Mouse (Mus musculus) hindbrain, embryonic 10.5 days (tissue): ENCODE data around the gene Ccrl2. TPM values are rescaled to one million over a fixed set of nuclear protein-coding genes. Genes with fewer than 3 reads are reported as not detected.

Source experiments
- DNase-seq: peaks from one replicate; pipeline ENCODE4 v3.0.0-alpha.2; 2017; ENCODE audit warnings: low spot score
- H3K27ac ChIP-seq: fragments of 300-500 bp; sonication (generic); 2 replicates; pipeline ENCODE4 v1.5.1; 2016; ENCODE audit warnings: mild to moderate bottlenecking, moderate library complexity
- H3K27me3 ChIP-seq: fragments of 300-500 bp; sonication (generic); 2 replicates; pipeline ENCODE4 v1.6.1; 2016; ENCODE audit warnings: mild to moderate bottlenecking; ENCODE audit not compliant: poor library complexity, insufficient read depth, severe bottlenecking
- H3K36me3 ChIP-seq: fragments of 300-500 bp; sonication (generic); 2 replicates; pipeline ENCODE4 v1.6.1; 2016; ENCODE audit warnings: mild to moderate bottlenecking, moderate library complexity
- H3K4me1 ChIP-seq: fragments of 300-500 bp; sonication (generic); replicated peaks from 2 replicates; pipeline ENCODE4 v1.6.1; 2016; ENCODE audit warnings: mild to moderate bottlenecking
- H3K4me3 ChIP-seq: fragments of 300-500 bp; sonication (generic); 2 replicates; pipeline ENCODE4 v1.5.1; 2016; ENCODE audit warnings: mild to moderate bottlenecking, moderate library complexity
- H3K9me3 ChIP-seq: fragments of 300-500 bp; sonication (generic); 2 replicates; pipeline ENCODE4 v1.6.1; 2016; ENCODE audit warnings: mild to moderate bottlenecking, moderate library complexity
- WGBS: fragments of 180-500 bp; shearing (Covaris S2); methylation state at CpG from one replicate; pipeline ENCODE4 v1.1.7; 2016; 5-methylcytosine and 5-hydroxymethylcytosine counted together
- polyA plus RNA-seq: library from polyadenylated mRNA; unstranded; fragments of >200 nt; fragmentation: Nextera tagmentation; extraction: Ambion mirVana; gene quantifications from 2 replicates; pipeline ENCODE4 v1.2.1, GENCODE M21; 2016

The Ccrl2 gene
- polyA plus RNA-seq, 1 experiment from 2014 or later, result 0.76 TPM

DNA sequence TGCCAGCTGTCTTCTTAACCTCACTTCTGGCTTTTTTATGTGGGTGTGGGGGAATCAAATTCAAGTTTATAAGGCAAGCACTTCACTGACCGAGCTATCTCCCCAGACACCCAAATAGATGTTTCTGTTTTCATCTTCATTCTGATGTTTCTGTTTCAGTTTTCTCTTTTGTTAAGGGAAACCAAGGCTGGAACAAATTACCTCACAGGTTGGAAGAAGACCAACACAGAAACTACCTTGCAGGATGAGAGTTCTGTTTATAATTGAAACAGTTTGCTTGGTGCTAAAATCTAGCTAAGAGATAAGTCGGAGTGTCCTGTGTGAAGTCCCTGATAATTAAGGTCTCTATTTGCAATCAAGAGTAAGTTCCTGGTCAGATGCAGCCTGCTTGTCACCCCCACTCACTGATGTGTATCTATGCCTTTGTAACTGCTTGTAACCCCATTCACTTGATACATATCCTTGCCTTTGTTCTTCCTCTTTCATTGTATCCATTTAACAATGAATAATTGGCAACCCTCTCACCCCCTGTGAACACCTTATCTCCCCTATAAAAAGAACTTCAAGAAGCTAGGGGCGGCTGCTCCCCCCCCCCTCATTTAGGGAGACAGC, 29.8 kb upstream of the Ccrl2 start:
- Histone ChIP-seq H3K27ac (no peak overlapping the region), H3K36me3 (no peaks in the 10 kb centered on the region), H3K27me3 (peaks cover 12% of the 10 kb centered on the region; the same call in 1 of the 2 replicates), H3K4me3 (no peak overlapping the region), H3K9me3 (no peaks in the 10 kb centered on the region), H3K4me1 (peaks cover 23% of the 10 kb centered on the region)
- WGBS, result 24% methylated on average over 3 of the region's 3 CpGs
- no peak for DNase-seq

DNA sequence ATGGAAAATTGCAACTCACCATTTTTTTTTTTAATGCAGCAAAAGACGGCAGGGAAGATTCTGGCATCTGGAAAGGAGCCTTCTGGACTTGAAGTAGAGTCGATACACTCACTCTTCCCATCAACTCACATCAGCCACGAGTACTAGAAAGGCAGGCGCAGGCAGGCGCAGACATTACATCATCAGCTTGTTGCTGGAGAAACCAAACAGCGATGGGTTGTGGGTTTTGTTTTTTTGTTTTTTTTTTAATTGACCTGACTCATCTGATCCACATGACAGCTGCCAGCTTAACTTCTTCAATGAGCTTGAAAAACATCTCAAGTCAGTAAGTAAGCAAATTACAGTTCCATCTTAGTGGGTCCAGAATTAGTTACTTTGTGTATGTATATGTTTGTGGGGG, 28.8 kb upstream of the Ccrl2 start:
- H3K36me3 ChIP-seq, result no peaks in the 10 kb centered on the region
- no peak for DNase-seq
- peaks cover 12% of the 10 kb centered on the region; the same call in 1 of the 2 replicates for H3K27me3 ChIP-seq
- 79% methylated on average over 6 of the region's 6 CpGs for WGBS
- H3K4me3 ChIP-seq, result no peak overlapping the region
- no peaks in the 10 kb centered on the region for H3K9me3 ChIP-seq
- H3K4me1 ChIP-seq, result peaks cover 23% of the 10 kb centered on the region
- no peak overlapping the region for H3K27ac ChIP-seq

DNA sequence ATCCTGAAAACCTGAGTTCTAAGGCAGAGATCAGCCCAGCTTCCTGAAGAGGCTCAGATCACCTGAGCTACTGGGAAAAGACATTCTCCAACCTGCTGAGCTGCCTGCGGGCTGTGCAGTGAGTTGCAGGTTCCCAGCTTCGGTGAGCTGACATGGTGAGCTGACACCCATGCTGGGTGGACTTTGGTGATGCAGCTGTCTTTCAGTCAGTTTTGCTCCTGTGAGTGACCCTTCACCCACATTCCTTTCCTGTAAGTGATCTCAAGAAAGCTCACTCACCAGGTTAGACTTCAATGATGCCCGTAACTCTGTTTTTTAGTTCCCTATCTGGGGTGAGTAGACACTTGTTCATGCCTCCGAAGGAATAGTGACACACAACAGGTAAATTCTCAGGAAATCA, 28.0 kb upstream of the Ccrl2 start:
- no peak overlapping the region for H3K27ac ChIP-seq
- no peak for DNase-seq
- H3K27me3 ChIP-seq, result peaks cover 12% of the 10 kb centered on the region; the same call in 1 of the 2 replicates
- H3K4me3 ChIP-seq, result no peak overlapping the region
- 55% methylated on average over 4 of the region's 4 CpGs for WGBS
- peaks cover 23% of the 10 kb centered on the region for H3K4me1 ChIP-seq
- H3K36me3 ChIP-seq, result no peaks in the 10 kb centered on the region
- H3K9me3 ChIP-seq, result no peaks in the 10 kb centered on the region

DNA sequence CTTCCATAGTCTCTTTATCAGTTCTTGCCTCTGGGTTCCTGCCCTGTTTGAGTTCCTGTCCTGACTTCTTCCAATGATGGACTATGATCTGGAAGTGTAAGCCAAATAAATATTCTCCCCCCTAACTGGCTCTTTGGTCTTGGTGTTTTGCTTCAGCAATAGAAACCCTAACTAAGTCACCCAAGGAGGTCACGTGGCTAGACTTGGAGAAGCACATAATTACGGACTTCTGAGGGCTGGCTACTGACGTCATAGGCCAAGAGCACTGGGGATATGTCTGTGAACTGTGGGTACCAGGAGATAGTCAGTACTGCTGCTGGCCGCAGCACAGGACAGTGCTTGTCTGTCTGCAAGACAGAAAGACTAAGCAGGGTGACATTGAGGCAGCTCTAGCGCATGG, 24.4 kb upstream of the Ccrl2 start:
- Histone ChIP-seq H3K4me1 (no peaks in the 10 kb centered on the region), H3K9me3 (no peaks in the 10 kb centered on the region), H3K27ac (no peak overlapping the region), H3K4me3 (no peak overlapping the region), H3K36me3 (no peaks in the 10 kb centered on the region), H3K27me3 (0 out of 2 replicates have a peak, but pooled peaks cover 5% of the 10 kb centered on the region)
- no peak for DNase-seq
- WGBS, result 85% methylated on average over 5 of the region's 5 CpGs

DNA sequence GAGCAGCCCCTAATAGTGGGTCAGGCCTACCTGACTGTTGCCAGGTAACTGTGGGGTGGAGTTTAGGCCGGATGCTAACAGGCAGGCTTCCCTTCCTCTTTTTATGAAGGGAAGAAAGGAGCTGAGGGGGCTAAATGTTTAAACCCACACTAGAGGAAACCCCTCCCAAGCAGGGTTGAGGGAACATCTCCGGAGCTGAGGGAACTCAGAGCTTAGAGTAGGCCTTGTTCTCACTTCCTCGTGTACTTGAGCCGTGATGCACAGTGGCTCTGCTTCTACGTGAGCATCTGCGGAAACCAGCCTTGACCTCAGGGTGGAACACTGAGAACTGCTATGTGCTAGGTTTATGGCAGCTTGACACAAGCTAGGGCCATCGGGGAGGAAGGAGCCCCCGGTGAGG, 23.5 kb upstream of the Ccrl2 start:
- Histone ChIP-seq H3K9me3 (no peaks in the 10 kb centered on the region), H3K27me3 (0 out of 2 replicates have a peak, but pooled peaks cover 5% of the 10 kb centered on the region), H3K4me3 (no peak overlapping the region), H3K27ac (no peak overlapping the region), H3K36me3 (no peaks in the 10 kb centered on the region), H3K4me1 (no peaks in the 10 kb centered on the region)
- 90% methylated on average over 8 of the region's 8 CpGs for WGBS
- DNase-seq, result no peak

DNA sequence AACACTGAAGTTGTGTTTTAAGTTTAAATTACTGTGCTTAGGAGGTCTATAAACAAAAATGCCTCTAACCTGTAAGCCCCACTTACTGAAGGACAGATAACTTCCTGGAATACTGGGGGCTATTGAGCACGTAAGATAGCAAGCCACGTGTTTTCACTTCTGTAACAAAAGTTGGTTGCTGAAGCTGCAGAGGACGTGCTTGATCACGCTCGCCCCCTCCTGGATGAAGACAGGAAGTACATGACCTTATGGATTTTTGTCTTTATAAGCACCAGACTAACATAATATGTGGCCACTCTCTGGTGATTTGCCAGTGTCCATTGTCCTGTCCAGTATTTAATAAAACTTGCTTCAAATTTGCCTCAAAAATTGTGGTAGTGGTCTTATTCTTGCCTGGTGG, 20.4 kb upstream of the Ccrl2 start:
- 63% methylated on average over 5 of the region's 5 CpGs for WGBS
- H3K36me3 ChIP-seq, result no peaks in the 10 kb centered on the region
- H3K4me3 ChIP-seq, result no peak overlapping the region
- peaks cover 6% of the 10 kb centered on the region; the same call in 1 of the 2 replicates for H3K9me3 ChIP-seq
- no peak overlapping the region for H3K27ac ChIP-seq
- H3K4me1 ChIP-seq, result no peaks in the 10 kb centered on the region
- H3K27me3 ChIP-seq, result no peaks in the 10 kb centered on the region
- no peak for DNase-seq

DNA sequence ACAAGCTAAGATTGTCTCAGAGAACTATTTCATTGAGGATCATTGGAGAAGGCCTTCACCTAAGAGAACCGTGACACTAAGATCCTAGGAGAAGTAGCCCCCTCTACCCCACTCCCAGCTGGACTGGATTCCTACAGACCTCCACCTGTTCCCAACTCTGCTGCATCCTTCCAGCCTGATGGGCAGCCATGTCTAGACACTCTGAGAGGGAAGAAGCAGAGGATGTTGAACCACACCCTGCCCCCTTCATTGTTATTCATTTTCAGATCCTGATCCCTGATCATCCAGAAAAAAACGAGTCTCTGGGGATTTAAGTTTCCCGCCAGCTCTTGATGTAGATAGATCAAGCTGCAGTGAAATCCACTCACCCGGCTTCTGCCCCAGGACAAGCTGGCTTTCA, 15.7 kb upstream of the Ccrl2 start:
- DNase-seq, result no peak
- 0 out of 2 replicates have a peak, but pooled peaks cover 6% of the 10 kb centered on the region for H3K4me1 ChIP-seq
- WGBS, result 82% methylated on average over 4 of the region's 4 CpGs
- no peak overlapping the region for H3K4me3 ChIP-seq
- no peaks in the 10 kb centered on the region for H3K36me3 ChIP-seq
- H3K27me3 ChIP-seq, result no peaks in the 10 kb centered on the region
- H3K27ac ChIP-seq, result no peak overlapping the region
- peaks cover 6% of the 10 kb centered on the region; the same call in 1 of the 2 replicates for H3K9me3 ChIP-seq

DNA sequence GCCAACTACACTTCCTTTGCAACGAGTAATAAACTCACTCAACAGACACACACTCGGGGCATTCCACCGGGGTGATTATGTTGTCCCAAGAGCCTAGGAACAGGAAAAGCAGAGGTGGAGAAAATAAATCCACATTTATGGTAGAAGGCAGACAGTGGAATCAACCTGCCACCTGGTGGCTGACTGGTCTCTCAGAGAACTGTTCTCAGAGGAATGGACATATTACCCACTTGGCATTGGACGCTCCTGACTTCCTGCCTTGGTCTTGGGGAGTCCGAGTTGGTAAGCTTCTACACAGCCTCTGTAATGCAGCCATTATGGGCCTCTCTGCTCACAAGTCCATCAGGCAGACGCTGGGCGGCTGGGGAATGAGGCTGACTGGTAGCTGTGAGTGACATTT, 14.9 kb upstream of the Ccrl2 start:
- H3K27ac ChIP-seq, result no peak overlapping the region
- H3K36me3 ChIP-seq, result no peaks in the 10 kb centered on the region
- WGBS, result 66% methylated on average over 7 of the region's 7 CpGs
- 0 out of 2 replicates have a peak, but pooled peaks cover 6% of the 10 kb centered on the region for H3K4me1 ChIP-seq
- H3K27me3 ChIP-seq, result no peaks in the 10 kb centered on the region
- H3K9me3 ChIP-seq, result peaks cover 6% of the 10 kb centered on the region; the same call in 1 of the 2 replicates
- no peak overlapping the region for H3K4me3 ChIP-seq
- DNase-seq, result peak; percentile 16

DNA sequence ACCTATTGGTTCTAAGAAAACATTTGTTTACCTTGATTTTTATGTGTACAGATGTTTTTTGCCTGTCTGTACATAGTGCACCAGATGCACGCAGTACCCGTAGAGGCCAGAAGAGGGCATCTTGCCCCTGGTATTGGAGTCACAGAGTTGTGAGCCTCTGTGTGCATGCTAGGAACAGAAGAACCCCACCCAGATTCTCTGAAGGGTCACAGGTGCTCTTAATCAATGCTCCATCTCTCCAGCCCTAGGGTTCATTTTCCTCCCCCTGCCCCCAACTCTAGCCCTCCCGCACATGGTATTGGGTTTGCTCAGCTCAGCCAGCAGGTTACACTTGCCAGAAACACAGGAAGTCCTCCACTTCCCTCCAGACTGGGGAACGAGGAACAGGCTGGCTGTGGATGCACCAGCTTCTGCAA, 13.2 kb upstream of the Ccrl2 start:
- peaks cover 6% of the 10 kb centered on the region; the same call in 1 of the 2 replicates for H3K9me3 ChIP-seq
- 37% methylated on average over 4 of the region's 4 CpGs for WGBS
- peak; percentile 57 for DNase-seq
- no peaks in the 10 kb centered on the region for H3K27me3 ChIP-seq
- H3K27ac ChIP-seq, result no peak overlapping the region
- no peaks in the 10 kb centered on the region for H3K36me3 ChIP-seq
- H3K4me1 ChIP-seq, result 0 out of 2 replicates have a peak, but pooled peaks cover 6% of the 10 kb centered on the region
- H3K4me3 ChIP-seq, result no peak overlapping the region

DNA sequence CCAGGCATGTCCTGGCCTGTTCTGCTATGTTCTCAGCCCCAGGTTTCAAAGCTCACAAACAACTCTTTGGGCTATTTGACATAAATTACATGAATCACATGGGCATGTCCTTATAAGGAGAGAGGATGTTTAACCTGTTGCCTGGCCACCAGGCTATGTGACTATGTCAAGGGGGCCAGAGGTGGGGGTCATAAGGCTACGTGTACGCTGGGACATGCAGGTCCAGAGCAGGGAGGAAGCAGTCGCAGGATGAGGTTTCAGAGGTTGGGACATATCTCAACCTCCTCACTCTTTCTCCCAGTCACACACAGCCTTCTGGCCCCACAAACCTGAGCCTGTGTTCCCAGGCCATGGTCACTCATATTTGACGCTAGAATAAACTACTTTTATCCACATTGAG, 9.7 kb upstream of the Ccrl2 start:
- Histone ChIP-seq H3K36me3 (no peaks in the 10 kb centered on the region), H3K4me3 (no peak overlapping the region), H3K4me1 (0 out of 2 replicates have a peak, but pooled peaks cover 11% of the 10 kb centered on the region), H3K27ac (no peak overlapping the region), H3K27me3 (no peaks in the 10 kb centered on the region), H3K9me3 (no peaks in the 10 kb centered on the region)
- DNase-seq, result no peak
- 86% methylated on average over 4 of the region's 4 CpGs for WGBS

DNA sequence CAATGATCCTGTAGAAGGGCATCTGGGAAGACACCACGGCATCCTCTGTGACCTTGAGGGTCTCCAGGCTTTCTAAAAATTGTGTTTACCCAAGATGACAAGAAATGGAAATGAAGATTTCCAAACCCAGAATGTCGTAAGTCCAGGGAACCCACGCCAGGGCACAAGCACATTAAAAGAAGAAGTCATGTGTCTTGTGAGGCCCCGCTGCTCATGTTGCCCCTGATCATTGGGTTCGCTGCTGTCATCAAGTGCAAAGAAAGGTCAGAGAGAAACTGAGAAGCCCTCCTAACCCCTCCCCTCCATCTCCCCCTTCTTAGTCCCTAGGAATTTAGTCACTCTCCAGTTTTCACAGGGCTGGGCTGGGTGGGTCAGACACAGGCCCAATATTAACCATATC, 5.5 kb upstream of the Ccrl2 start:
- Histone ChIP-seq H3K27ac (no peak overlapping the region), H3K36me3 (no peaks in the 10 kb centered on the region), H3K9me3 (no peaks in the 10 kb centered on the region), H3K4me3 (no peak overlapping the region), H3K27me3 (no peaks in the 10 kb centered on the region), H3K4me1 (0 out of 2 replicates have a peak, but pooled peaks cover 5% of the 10 kb centered on the region)
- no peak for DNase-seq
- 75% methylated on average over 5 of the region's 5 CpGs for WGBS

DNA sequence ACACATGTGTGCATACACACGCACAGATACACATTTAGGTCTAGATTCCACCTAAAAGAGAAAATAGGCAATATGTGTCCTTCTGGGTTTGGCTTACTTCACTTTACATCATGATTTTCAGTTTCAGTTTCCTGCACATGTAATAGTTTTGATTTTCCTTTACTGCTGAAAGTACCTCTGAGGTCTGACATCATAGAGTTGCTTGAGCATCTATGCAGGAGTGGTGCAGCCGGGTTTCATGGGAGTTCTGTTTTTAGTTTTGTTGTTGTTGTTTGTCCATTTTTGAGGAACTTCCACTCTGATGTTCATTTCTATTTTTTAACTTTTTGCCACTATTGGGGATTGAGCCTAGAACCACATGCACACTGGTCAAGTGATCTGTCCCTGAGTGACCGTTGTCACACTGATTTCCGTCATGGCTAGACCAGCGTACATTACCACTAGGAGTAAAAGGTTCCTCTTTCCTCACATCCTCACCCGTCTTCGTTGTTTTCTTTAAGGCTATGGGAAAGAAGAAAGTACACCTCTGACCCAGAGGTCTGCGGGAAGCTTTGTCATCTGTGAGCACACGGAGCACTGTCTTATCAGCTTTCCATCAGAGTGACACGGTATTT, 1.7 kb upstream of the Ccrl2 start:
- H3K4me1 ChIP-seq, result peaks cover 27% of the 10 kb centered on the region
- H3K27me3 ChIP-seq, result no peaks in the 10 kb centered on the region
- 76% methylated on average over 10 of the region's 10 CpGs for WGBS
- no peaks in the 10 kb centered on the region for H3K36me3 ChIP-seq
- H3K27ac ChIP-seq, result no peak overlapping the region
- no peak for DNase-seq
- H3K4me3 ChIP-seq, result no peak overlapping the region
- no peaks in the 10 kb centered on the region for H3K9me3 ChIP-seq

DNA sequence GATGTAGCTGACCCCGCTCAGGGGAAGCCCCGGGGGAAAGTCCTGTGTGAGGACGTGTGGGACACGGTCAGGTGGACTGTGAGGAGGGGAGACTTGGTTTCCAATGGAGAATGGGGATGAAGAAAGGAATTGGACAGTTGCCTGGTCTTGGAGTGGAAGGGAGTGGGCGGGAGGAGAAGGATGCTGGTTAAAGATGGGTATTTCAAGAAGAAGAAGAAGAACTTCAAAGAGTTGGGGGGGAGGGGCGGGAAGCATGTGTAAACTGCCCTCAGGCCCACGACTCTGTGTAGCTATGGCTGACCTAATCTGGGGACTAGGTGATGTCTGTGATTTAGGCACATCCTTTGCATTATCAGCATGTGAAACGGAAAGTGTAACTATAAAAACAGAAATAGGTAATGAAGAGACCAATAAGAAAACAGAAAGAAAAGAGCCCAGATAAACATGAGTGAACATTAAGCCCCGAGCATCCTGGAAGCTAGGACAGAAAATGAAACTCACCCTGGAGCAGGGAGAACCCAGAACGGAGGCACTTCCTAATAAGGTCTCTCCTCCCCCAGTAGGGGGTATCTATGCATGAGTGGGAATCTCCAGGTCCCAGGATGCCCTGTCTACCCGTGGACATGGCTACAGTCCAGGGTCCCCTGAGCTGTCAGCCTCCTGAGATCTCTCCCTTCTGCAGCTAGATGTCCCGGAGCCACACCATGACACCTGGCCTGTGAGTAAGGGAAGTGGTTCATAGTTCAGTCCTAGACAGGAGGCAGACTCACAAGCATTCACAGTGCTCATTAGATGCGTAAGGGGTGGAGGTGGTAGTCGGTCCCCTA, 438 bp upstream of the Ccrl2 start:
- no peak for DNase-seq
- no peaks in the 10 kb centered on the region for H3K27me3 ChIP-seq
- no peak overlapping the region for H3K27ac ChIP-seq
- 72% methylated on average over 14 of the region's 14 CpGs for WGBS
- H3K9me3 ChIP-seq, result no peaks in the 10 kb centered on the region
- H3K4me3 ChIP-seq, result no peak overlapping the region; the same call in 1 of the 2 replicates
- peaks cover 26% of the 10 kb centered on the region for H3K4me1 ChIP-seq
- no peaks in the 10 kb centered on the region for H3K36me3 ChIP-seq
